Mouse (Mus musculus) C2C12 (cell line): ENCODE data around the gene Nrxn1.

Source experiments
- CEBPB ChIP-seq: IDR thresholded peaks from one replicate; pipeline ENCODE4 v1.6.1; 2011; ENCODE audit warnings: low read depth, mild to moderate bottlenecking, control low read depth, moderate library complexity
- CTCF ChIP-seq: IDR thresholded peaks from one replicate; pipeline ENCODE4 v1.5.1; 2011; ENCODE audit not compliant: control insufficient read depth, insufficient read depth, insufficient read length
- MAX ChIP-seq: IDR thresholded peaks from one replicate; pipeline ENCODE4 v1.6.1; 2011; ENCODE audit warnings: mild to moderate bottlenecking, control low read depth
- MYOD1 ChIP-seq: IDR thresholded peaks from one replicate; pipeline ENCODE4 v1.6.1; 2011; ENCODE audit warnings: low read depth; ENCODE audit not compliant: control insufficient read depth, insufficient read length
- MYOG ChIP-seq: IDR thresholded peaks from one replicate; pipeline ENCODE4 v1.6.1; 2011; ENCODE audit not compliant: control insufficient read depth, insufficient read length; ENCODE audit errors: extremely low read depth
- USF1 ChIP-seq: IDR thresholded peaks from one replicate; pipeline ENCODE4 v1.6.1; 2011; ENCODE audit warnings: low read depth, mild to moderate bottlenecking, control low read depth, moderate library complexity

GRCm38 (mm10) chr17:90583196-90583595 lies 509.7 kb downstream of the Nrxn1 start:
- TF ChIP-seq CTCF (no peak), CEBPB (no peak), MYOG (no peak), MAX (no peak), MYOD1 (no peak), USF1 (no peak)
